Mouse (Mus musculus) liver, postnatal 0 days (tissue): ENCODE measurements at regions not wholly inside any gene's neighbourhood (a gene's known extent, or its start where the extent isn't known, plus 50 kb on each side); places are given as distances from the start of the nearest gene placed in this dataset.

Source experiments
- CTCF ChIP-seq: sonication (generic); IDR thresholded peaks from 2 replicates; pipeline ENCODE4 v1.5.1; 2016; ENCODE audit warnings: antibody characterized with exemption, low read depth
- EP300 ChIP-seq: IDR thresholded peaks from 2 replicates; pipeline ENCODE4 v1.6.1; 2016; ENCODE audit warnings: antibody characterized with exemption, low read depth, mild to moderate bottlenecking

DNA sequence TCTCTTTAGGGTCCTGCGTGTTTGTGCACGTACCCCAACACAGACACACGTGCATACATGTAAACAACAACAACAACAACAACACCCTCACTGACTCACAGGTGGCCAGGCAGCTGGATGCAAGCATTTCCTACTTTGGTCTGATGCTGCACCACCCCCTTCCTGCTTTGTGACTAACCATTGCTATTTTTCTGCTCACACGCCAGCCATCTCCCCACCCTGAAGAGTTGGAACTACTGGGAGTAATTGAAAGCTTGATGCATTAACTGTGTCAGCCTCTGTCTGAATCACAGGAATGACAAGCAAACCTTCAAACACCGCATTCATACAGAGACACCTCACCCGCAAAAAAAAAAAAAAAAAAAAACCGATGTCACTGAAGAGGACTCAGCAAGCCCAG, 346.5 kb downstream of the Prdm2 start:
- no peak for TF ChIP-seq CTCF
- TF ChIP-seq EP300: no peak
